Mouse (Mus musculus): ENCODE measurements around the gene Gm3238.

GRCm38 (mm10) chr10:77729241-77729640 lies 41.9 kb downstream of the Gm3238 start:
- TF ChIP-seq CTCF (IDR thresholded peaks at IDR 0.05; ENCODE audit: extremely low read depth, insufficient read length, insufficient replicate concordance, low read depth, low read length) (peak; percentile 52; the same call in 1 of the 2 replicates), POLR2A (IDR thresholded peaks at IDR 0.05; ENCODE audit: low read depth, low read length) (no peak)

Measured in small intestine, adult 2 months (tissue).